Mouse (Mus musculus) yolk sac, embryonic 10.5 days (tissue): Measurements from ENCODE around the gene BC048671.

Experiments used
- DNase-seq: peaks from one replicate; pipeline ENCODE4 v3.0.0-alpha.2; 2017; ENCODE audit warnings: low spot score

The BC048671 gene

GRCm38 (mm10) chr6:90350011-90350410, 49.0 kb downstream of the BC048671 start:
- DNase-seq = no peak
